Mouse (Mus musculus): ENCODE results near the gene Hspa5. TPM values are rescaled to one million over a fixed set of nuclear protein-coding genes. Genes with fewer than 3 reads are reported as not detected.
"Not testable (repeated sequence)": the region's sequence is repeated elsewhere in the genome, so short reads cannot be mapped to it uniquely, and the experiment has no call there.

Hspa5 gene
- polyA plus RNA-seq, 1 experiment from 2014 or later: 672 TPM

GRCm38 (mm10) chr2:34801516-34802482 is 30.0 kb downstream of the Hspa5 start:
- Histone ChIP-seq H3K36me3 (peaks cover 36% of the 10 kb centered on the region), H3K4me1 (peaks cover 69% of the 10 kb centered on the region), H3K9ac (peak overlapping the region; percentile 89), H3K4me2 (peak overlapping the region; percentile 72), H3K27ac (peak overlapping the region; percentile 95), H3K27me3 (replicated peaks) (no peaks in the 10 kb centered on the region), H3K9me3 (replicated peaks) (no peaks in the 10 kb centered on the region), H3K4me3 (peak overlapping the region; percentile 78)
- peak; percentile 86 for ATAC-seq
- 4% methylated on average over 39 of the region's 39 CpGs for WGBS (ENCODE audit: insufficient replicate concordance)

- under 1% methylated on average over 31 of the region's 32 CpGs for WGBS (ENCODE audit: insufficient replicate concordance)
Observed at GRCm38 (mm10) chr2:34802565-34803245, 30.9 kb downstream of the Hspa5 start.

GRCm38 (mm10) chr2:34803746-34804145 is 32.0 kb downstream of the Hspa5 start:
- no peaks in the 10 kb centered on the region for H3K9me3 ChIP-seq (replicated peaks)
- peak overlapping the region; percentile 78 for H3K4me3 ChIP-seq
- peaks cover 48% of the 10 kb centered on the region for H3K36me3 ChIP-seq
- H3K9ac ChIP-seq: peak overlapping the region; percentile 49
- ATAC-seq: no peak
- H3K27me3 ChIP-seq (replicated peaks): no peaks in the 10 kb centered on the region
- peak overlapping the region; percentile 91 for H3K27ac ChIP-seq
- peak overlapping the region; percentile 72 for H3K4me2 ChIP-seq
- H3K4me1 ChIP-seq: peaks cover 74% of the 10 kb centered on the region
- WGBS (ENCODE audit: insufficient replicate concordance): 76% methylated on average over 3 of the region's 3 CpGs

More at GRCm38 (mm10) chr2:34802565-34803245, 30.9 kb downstream of the Hspa5 start:
- Histone ChIP-seq H3K9ac (peak overlapping the region; percentile 89), H3K36me3 (peaks cover 39% of the 10 kb centered on the region), H3K27ac (peak overlapping the region; percentile 95), H3K4me2 (peak overlapping the region; percentile 72), H3K4me3 (peak overlapping the region; percentile 78), H3K4me1 (peaks cover 73% of the 10 kb centered on the region)
- not testable (repeated sequence) for H3K9me3 ChIP-seq (replicated peaks); H3K27me3 ChIP-seq (replicated peaks)
- ATAC-seq: peak; percentile 33

- Histone ChIP-seq H3K4me2 (peak overlapping the region; percentile 72), H3K9me3 (replicated peaks) (no peaks in the 10 kb centered on the region), H3K4me1 (peaks cover 74% of the 10 kb centered on the region), H3K9ac (peak overlapping the region; percentile 49), H3K27me3 (replicated peaks) (no peaks in the 10 kb centered on the region), H3K36me3 (peaks cover 53% of the 10 kb centered on the region), H3K27ac (peak overlapping the region; percentile 91), H3K4me3 (peak overlapping the region; percentile 78)
- 87% methylated on average over 2 of the region's 2 CpGs for WGBS (ENCODE audit: insufficient replicate concordance)
- ATAC-seq: no peak
Observed at GRCm38 (mm10) chr2:34804172-34804571, 32.4 kb downstream of the Hspa5 start.

- Histone ChIP-seq H3K27ac (peak overlapping the region; percentile 91), H3K27me3 (replicated peaks) (no peaks in the 10 kb centered on the region), H3K4me3 (peak overlapping the region; percentile 78), H3K9me3 (replicated peaks) (no peaks in the 10 kb centered on the region), H3K4me2 (peak overlapping the region; percentile 72), H3K9ac (peak overlapping the region; percentile 49), H3K36me3 (peaks cover 59% of the 10 kb centered on the region), H3K4me1 (peaks cover 80% of the 10 kb centered on the region)
- peak; percentile 60 for ATAC-seq
- 46% methylated on average over 1 of the region's 1 CpGs for WGBS (ENCODE audit: insufficient replicate concordance)
Observed at GRCm38 (mm10) chr2:34804815-34805214, 33.0 kb downstream of the Hspa5 start.

- peak overlapping the region; percentile 91 for H3K27ac ChIP-seq
Observed at GRCm38 (mm10) chr2:34805364-34805950, 33.7 kb downstream of the Hspa5 start.

GRCm38 (mm10) chr2:34808057-34808456 is 36.3 kb downstream of the Hspa5 start:
- peak overlapping the region; percentile 12; the same call in 1 of the 2 replicates for H3K9ac ChIP-seq
- no peak overlapping the region for H3K4me2 ChIP-seq
- no peaks in the 10 kb centered on the region for H3K9me3 ChIP-seq (replicated peaks)
- peak overlapping the region; percentile 62 for H3K27ac ChIP-seq
- peaks cover 79% of the 10 kb centered on the region for H3K4me1 ChIP-seq
- no peak for ATAC-seq
- no peaks in the 10 kb centered on the region for H3K27me3 ChIP-seq (replicated peaks)
- H3K4me3 ChIP-seq: no peak overlapping the region
- WGBS (ENCODE audit: insufficient replicate concordance): 41% methylated on average over 2 of the region's 2 CpGs
- peaks cover 91% of the 10 kb centered on the region for H3K36me3 ChIP-seq

More at GRCm38 (mm10) chr2:34805364-34805950, 33.7 kb downstream of the Hspa5 start:
- no peaks in the 10 kb centered on the region for H3K27me3 ChIP-seq (replicated peaks)
- no peaks in the 10 kb centered on the region for H3K9me3 ChIP-seq (replicated peaks)
- peak overlapping the region; percentile 49 for H3K9ac ChIP-seq
- peak; percentile 42; the same call in 1 of the 2 replicates for ATAC-seq
- H3K4me3 ChIP-seq: peak overlapping the region; percentile 9
- WGBS (ENCODE audit: insufficient replicate concordance): 74% methylated on average over 10 of the region's 10 CpGs
- H3K36me3 ChIP-seq: peaks cover 65% of the 10 kb centered on the region
- peaks cover 80% of the 10 kb centered on the region for H3K4me1 ChIP-seq
- H3K4me2 ChIP-seq: peak overlapping the region; percentile 72

- H3K27me3 ChIP-seq (replicated peaks): no peaks in the 10 kb centered on the region
- 0 out of 2 replicates have a peak overlapping the region, but pooled peaks have one; percentile 40 for H3K9ac ChIP-seq
- 52% methylated on average over 1 of the region's 1 CpGs for WGBS (ENCODE audit: insufficient replicate concordance)
- peaks cover 96% of the 10 kb centered on the region for H3K36me3 ChIP-seq
- no peaks in the 10 kb centered on the region for H3K9me3 ChIP-seq (replicated peaks)
- no peak for ATAC-seq
- H3K4me2 ChIP-seq: peak overlapping the region; percentile 39
- peak overlapping the region; percentile 79 for H3K27ac ChIP-seq
- no peak overlapping the region for H3K4me3 ChIP-seq
- peaks cover 67% of the 10 kb centered on the region for H3K4me1 ChIP-seq
Observed at GRCm38 (mm10) chr2:34809568-34809967, 37.8 kb downstream of the Hspa5 start.

- no peaks in the 10 kb centered on the region for H3K9me3 ChIP-seq (replicated peaks)
- ATAC-seq: peak; percentile 75
- H3K27ac ChIP-seq: peak overlapping the region; percentile 79
- H3K9ac ChIP-seq: 0 out of 2 replicates have a peak overlapping the region, but pooled peaks have one; percentile 17
- H3K4me2 ChIP-seq: peak overlapping the region; percentile 39
- H3K4me1 ChIP-seq: peaks cover 60% of the 10 kb centered on the region
- WGBS (ENCODE audit: insufficient replicate concordance): 74% methylated on average over 3 of the region's 3 CpGs
- no peak overlapping the region for H3K4me3 ChIP-seq
- H3K36me3 ChIP-seq: peaks cover 98% of the 10 kb centered on the region
- no peaks in the 10 kb centered on the region for H3K27me3 ChIP-seq (replicated peaks)
Observed at GRCm38 (mm10) chr2:34810775-34811174, 39.0 kb downstream of the Hspa5 start.

GRCm38 (mm10) chr2:34812706-34813105 is 40.9 kb downstream of the Hspa5 start:
- Histone ChIP-seq H3K27me3 (replicated peaks) (no peaks in the 10 kb centered on the region), H3K36me3 (peaks cover 99% of the 10 kb centered on the region), H3K27ac (0 out of 2 replicates have a peak overlapping the region, but pooled peaks have one; percentile 48), H3K4me1 (peaks cover 50% of the 10 kb centered on the region), H3K9me3 (replicated peaks) (no peaks in the 10 kb centered on the region), H3K4me2 (no peak overlapping the region), H3K4me3 (no peak overlapping the region), H3K9ac (no peak overlapping the region)
- WGBS (ENCODE audit: insufficient replicate concordance): 78% methylated on average over 7 of the region's 7 CpGs
- no peak for ATAC-seq

GRCm38 (mm10) chr2:34815893-34816292 is 44.1 kb downstream of the Hspa5 start:
- 80% methylated on average over 2 of the region's 2 CpGs for WGBS (ENCODE audit: insufficient replicate concordance)
- peaks cover 97% of the 10 kb centered on the region for H3K36me3 ChIP-seq
- not testable (repeated sequence) for H3K9ac ChIP-seq; H3K27me3 ChIP-seq (replicated peaks); ATAC-seq; H3K4me2 ChIP-seq; H3K4me3 ChIP-seq; H3K9me3 ChIP-seq (replicated peaks)
- peak overlapping the region; percentile 69 for H3K27ac ChIP-seq
- H3K4me1 ChIP-seq: peaks cover 22% of the 10 kb centered on the region

Data from liver, embryonic 12.5 days (tissue).